Mouse (Mus musculus) cerebral cortex, adult 2 months (tissue): Measurements from ENCODE around the gene Mmaa.

Experiments
- WGBS: fragments of 180-500 bp; shearing (Covaris S2); methylation state at CpG from one replicate; pipeline ENCODE4 v1.1.7; 2018; 5-methylcytosine and 5-hydroxymethylcytosine counted together

Gene Mmaa

GRCm38 (mm10) chr8:79294610-79295275 lies at the start of gene Mmaa:
Mmaa (minus strand) TSS chr8:79294937.
- WGBS = under 1% methylated on average over 70 of the region's 74 CpGs

- 89% methylated on average over 8 of the region's 8 CpGs for WGBS
Measured at GRCm38 (mm10) chr8:79341236-79341635, 46.5 kb upstream of the Mmaa start.

- 66% methylated on average over 9 of the region's 9 CpGs for WGBS
Measured at GRCm38 (mm10) chr8:79339555-79339954, 44.8 kb upstream of the Mmaa start.

GRCm38 (mm10) chr8:79338619-79339018 lies 43.9 kb upstream of the Mmaa start:
- WGBS = 53% methylated on average over 10 of the region's 10 CpGs

GRCm38 (mm10) chr8:79332109-79332900 lies 37.6 kb upstream of the Mmaa start:
- 72% methylated on average over 22 of the region's 22 CpGs for WGBS

- WGBS = 92% methylated on average over 2 of the region's 2 CpGs
Measured at GRCm38 (mm10) chr8:79331571-79331970, 36.8 kb upstream of the Mmaa start.

GRCm38 (mm10) chr8:79331017-79331416 lies 36.3 kb upstream of the Mmaa start:
- WGBS = 69% methylated on average over 9 of the region's 9 CpGs

GRCm38 (mm10) chr8:79329735-79330134 lies 35.0 kb upstream of the Mmaa start:
- 96% methylated on average over 2 of the region's 2 CpGs for WGBS

GRCm38 (mm10) chr8:79329182-79329581 lies 34.4 kb upstream of the Mmaa start:
- WGBS = 94% methylated on average over 4 of the region's 4 CpGs

- 74% methylated on average over 6 of the region's 6 CpGs for WGBS
Measured at GRCm38 (mm10) chr8:79325510-79325909, 30.8 kb upstream of the Mmaa start.

GRCm38 (mm10) chr8:79324928-79325327 lies 30.2 kb upstream of the Mmaa start:
- WGBS = 58% methylated on average over 5 of the region's 5 CpGs

- WGBS = 59% methylated on average over 3 of the region's 3 CpGs
Measured at GRCm38 (mm10) chr8:79324036-79324435, 29.3 kb upstream of the Mmaa start.

- WGBS = 74% methylated on average over 7 of the region's 7 CpGs
Measured at GRCm38 (mm10) chr8:79323121-79323520, 28.4 kb upstream of the Mmaa start.

GRCm38 (mm10) chr8:79310801-79311200 lies 16.1 kb upstream of the Mmaa start:
- 80% methylated on average over 2 of the region's 2 CpGs for WGBS

GRCm38 (mm10) chr8:79305941-79306340 lies 11.2 kb upstream of the Mmaa start:
- WGBS = 77% methylated on average over 5 of the region's 5 CpGs

GRCm38 (mm10) chr8:79301548-79301947 lies 6.8 kb upstream of the Mmaa start:
- 81% methylated on average over 3 of the region's 3 CpGs for WGBS

GRCm38 (mm10) chr8:79299704-79300103 lies 5.0 kb upstream of the Mmaa start:
- WGBS = 85% methylated on average over 5 of the region's 5 CpGs

- WGBS = 17% methylated on average over 3 of the region's 3 CpGs
Measured at GRCm38 (mm10) chr8:79297763-79298162, 3.0 kb upstream of the Mmaa start.

GRCm38 (mm10) chr8:79295276-79296105 lies 754 bp upstream of the Mmaa start:
- 10% methylated on average over 18 of the region's 18 CpGs for WGBS

GRCm38 (mm10) chr8:79293841-79294240 lies 896 bp downstream of the Mmaa start:
- WGBS = 22% methylated on average over 3 of the region's 3 CpGs

- 89% methylated on average over 3 of the region's 3 CpGs for WGBS
Measured at GRCm38 (mm10) chr8:79292712-79293264, 1.9 kb downstream of the Mmaa start.

GRCm38 (mm10) chr8:79289592-79289991 lies 5.1 kb downstream of the Mmaa start:
- 70% methylated on average over 5 of the region's 5 CpGs for WGBS
